Mouse (Mus musculus) lung, postnatal 10 days (tissue): ENCODE data around the gene Hist1h4f.
"Not testable (repeated sequence)": the region's sequence is repeated elsewhere in the genome, so short reads cannot be mapped to it uniquely, and the experiment has no call there.

ENCODE experiments used
- DNase-seq: peaks from one replicate; pipeline ENCODE4 v3.0.0; 2021

The Hist1h4f gene

GRCm38 (mm10) chr13:23554393-23554792 is 2.9 kb upstream of the Hist1h4f start:
- no peak for DNase-seq

- no peak for DNase-seq
Measured at GRCm38 (mm10) chr13:23552962-23553361, 1.5 kb upstream of the Hist1h4f start, which contains the start of gene Hist1h1d. TSS of gene Hist1h1d (plus strand) at chr13:23553262.

DNA sequence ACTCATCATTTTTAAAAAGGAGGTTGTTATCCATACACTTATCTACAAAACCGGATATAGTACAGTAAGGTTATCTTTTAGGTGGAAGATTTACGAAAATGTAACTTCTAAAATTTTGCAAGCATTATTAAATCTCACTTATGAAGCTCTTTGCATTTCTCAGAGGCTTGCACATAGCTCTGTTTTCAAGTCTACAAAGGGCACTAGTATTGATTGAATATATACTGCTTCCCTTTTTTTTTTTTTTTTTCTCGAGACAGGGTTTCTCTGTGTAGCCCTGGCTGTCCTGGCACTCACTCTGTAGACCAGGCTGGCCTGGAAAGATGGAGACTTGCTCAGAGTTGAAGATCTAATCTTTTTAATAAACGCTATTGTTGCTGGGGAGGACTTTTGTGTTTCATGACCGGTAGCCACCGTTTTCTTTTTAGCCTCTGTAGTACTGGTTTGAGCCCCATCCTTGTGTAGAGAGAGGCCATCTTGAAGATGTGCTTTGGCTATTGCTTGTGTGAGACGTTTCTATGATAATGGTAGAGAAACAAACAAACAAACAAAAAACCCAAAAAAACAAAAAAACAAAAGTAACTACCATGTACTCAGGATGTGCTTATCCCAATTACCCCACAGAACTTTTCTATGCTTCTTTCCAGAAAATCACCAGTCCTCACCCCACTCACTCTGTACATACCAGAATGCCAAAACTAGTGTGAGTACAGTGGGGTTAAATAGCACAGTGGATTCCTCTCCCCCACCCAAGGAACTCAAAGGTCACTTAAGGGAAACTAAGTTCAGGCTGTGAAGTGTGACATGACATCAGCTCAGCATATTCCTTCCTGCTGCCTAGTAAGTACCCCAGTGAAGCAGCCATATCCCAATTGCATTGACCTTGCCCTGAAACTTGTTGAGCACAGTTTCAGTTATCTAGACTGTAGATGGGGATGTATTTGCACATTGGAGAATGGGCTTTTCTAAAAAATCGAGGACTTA is 775 bp upstream of the Hist1h4f start:
- no peak for DNase-seq

DNA sequence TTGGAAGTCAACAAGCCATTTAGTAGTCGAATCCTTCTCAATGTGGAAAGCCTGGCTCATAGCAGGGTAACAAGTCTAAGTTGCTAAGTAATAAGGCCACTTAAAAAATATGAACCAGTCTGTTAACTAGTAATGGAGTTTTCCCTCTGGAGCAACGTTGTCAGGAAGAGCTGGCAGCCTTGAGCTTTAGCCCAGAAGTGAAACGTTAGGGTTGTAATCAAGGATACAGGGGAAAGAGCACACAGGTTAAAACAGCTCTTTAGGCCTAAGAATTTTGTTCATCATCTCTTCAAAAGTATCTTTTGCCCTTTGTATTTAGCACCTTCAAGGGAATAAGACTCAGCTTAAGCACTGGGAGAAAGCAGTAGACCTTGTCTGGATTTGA is 695 bp downstream of the Hist1h4f start:
- no peak for DNase-seq

- no peak for DNase-seq
Measured at GRCm38 (mm10) chr13:23546694-23547093, 4.8 kb downstream of the Hist1h4f start.

GRCm38 (mm10) chr13:23544787-23545120 is 6.7 kb downstream of the Hist1h4f start:
- not testable (repeated sequence) for DNase-seq

DNA sequence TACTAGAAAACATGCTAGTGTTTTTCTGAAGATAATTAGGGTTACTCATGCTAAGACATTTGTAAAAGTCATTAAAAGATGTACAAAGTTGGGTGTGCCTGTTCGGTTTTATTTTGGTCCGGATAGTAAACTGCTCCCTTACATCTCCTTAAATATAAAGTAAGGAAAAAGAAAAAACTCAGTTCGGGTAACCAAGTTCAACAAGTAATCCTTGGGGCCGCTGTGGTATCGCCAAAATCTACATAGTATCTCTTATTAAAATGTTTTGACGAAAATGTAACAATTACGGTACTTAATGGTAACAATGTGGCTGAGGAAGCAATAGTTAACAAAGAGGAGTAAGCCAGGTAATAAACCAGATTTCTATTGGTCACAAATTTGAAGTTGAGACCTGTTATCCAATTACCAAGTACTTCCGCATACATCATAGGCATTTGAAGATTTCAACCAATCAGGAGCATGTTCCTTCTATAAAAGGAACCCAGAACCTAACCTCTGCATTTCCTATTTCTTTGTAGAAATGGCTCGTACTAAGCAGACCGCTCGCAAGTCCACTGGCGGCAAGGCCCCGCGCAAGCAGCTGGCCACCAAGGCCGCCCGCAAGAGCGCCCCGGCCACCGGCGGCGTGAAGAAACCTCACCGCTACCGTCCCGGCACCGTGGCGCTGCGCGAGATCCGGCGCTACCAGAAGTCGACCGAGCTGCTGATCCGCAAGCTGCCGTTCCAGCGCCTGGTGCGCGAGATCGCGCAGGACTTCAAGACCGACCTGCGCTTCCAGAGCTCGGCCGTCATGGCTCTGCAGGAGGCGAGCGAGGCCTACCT is 7.3 kb downstream of the Hist1h4f start, which contains the start of gene Hist1h3f:
TSS of gene Hist1h3f (plus strand) at position 88 of the 822 bp plus-strand sequence.
- peak; percentile 84 for DNase-seq

DNA sequence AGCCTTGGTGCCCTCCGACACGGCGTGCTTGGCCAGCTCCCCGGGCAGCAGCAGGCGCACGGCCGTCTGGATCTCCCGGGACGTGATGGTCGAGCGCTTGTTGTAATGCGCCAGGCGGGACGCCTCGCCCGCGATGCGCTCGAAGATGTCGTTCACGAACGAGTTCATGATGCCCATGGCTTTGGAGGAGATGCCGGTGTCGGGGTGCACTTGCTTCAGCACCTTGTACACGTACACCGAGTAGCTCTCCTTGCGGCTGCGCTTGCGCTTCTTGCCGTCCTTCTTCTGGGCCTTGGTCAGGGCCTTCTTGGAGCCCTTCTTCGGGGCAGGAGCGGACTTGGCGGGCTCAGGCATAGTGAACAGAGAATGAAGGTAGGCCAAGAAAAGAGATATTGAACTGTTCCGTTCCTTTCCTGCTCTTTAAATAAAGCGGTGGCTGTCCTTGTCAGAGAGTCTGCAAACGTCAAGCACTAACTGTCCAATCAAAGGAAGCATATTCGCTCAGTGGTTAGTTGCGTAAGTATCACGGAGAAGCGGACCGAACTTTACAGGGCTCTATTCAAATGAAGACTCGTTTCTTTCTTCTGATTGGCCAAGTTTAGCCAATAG is 8.3 kb downstream of the Hist1h4f start, which contains the start of gene Hist1h2bh:
TSS of gene Hist1h2bh (minus strand) at position 394 of the 609 bp plus-strand sequence.
- peak; percentile 81 for DNase-seq

- not testable (repeated sequence) for DNase-seq
Measured at GRCm38 (mm10) chr13:23542225-23542980, 9.0 kb downstream of the Hist1h4f start.

- DNase-seq: no peak
Measured at GRCm38 (mm10) chr13:23541497-23541896, 10.0 kb downstream of the Hist1h4f start.

DNA sequence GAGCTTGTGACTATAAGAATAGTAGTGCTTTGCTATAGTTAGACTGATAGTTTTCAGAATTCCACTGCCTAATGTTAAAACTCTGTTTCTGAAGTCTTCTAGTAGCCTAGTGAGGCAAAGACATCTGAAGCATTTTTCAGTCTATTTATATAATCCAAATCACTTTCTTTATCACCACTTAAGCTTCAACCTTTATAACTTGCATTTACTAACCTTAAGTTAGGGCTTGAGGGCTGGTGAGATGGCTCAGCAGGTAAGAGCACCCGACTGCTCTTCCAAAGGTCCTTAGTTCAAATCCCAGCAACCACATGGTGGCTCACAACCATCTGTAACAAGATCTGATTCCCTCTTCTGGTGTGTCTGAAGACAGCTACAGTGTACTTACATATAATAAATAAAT is 11.6 kb downstream of the Hist1h4f start:
- not testable (repeated sequence) for DNase-seq

DNA sequence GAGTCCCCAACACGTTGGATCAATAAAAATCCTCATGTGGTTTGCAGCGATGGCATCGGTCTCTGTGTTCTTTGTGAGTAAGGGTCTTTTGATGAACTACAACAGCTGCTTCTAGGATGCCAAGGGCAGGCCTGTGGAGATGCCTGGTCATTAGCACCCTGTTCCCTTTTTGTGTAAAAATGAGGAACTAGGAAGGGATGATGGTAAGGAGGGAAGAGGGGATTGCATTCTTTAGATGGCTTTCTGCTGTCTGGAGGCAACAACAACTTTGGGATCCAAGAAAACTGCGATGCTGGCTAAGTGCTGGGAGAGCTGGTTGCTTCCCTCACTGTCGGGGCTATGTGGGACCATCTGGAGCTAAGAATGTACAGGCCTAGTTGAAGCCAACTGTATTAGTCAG is 13.2 kb downstream of the Hist1h4f start:
- no peak for DNase-seq

- no peak for DNase-seq
Measured at GRCm38 (mm10) chr13:23537006-23537710, 14.3 kb downstream of the Hist1h4f start.

GRCm38 (mm10) chr13:23536076-23536822 is 15.2 kb downstream of the Hist1h4f start:
- no peak for DNase-seq

DNA sequence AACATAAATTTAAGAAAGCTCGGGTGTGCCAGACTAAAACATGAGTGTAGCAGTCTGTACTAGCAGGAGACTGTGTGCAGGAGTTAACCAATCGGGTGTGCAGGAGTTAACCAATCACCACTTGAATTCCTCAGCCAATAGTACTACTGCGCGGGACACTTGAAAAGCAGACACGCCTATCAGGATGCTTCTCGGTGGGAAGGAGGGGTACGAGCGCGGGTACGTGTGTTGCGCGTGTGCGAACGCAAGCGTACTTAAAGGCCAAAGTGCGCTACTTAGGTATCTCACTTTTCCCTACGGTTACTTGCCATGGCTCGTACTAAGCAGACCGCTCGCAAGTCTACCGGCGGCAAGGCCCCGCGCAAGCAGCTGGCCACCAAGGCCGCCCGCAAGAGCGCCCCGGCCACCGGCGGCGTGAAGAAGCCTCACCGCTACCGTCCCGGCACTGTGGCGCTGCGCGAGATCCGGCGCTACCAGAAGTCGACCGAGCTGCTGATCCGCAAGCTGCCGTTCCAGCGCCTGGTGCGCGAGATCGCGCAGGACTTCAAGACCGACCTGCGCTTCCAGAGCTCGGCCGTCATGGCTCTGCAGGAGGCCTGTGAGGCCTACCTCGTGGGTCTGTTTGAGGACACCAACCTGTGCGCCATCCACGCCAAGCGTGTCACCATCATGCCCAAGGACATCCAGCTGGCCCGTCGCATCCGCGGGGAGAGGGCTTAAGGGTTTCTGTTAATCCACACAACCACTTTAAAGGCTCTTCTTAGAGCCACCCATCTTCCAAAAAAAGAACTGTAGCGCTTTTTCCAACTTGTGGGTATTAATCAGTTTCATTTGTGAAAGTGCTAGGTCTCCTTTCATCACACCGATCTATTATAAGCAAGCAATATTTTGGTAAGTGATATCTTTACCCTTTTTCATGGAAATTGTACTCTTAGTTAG is 16.0 kb downstream of the Hist1h4f start, which contains the start of gene Hist1h3g:
TSS of gene Hist1h3g (plus strand) at position 286 of the 939 bp plus-strand sequence.
- DNase-seq: peak; percentile 93

DNA sequence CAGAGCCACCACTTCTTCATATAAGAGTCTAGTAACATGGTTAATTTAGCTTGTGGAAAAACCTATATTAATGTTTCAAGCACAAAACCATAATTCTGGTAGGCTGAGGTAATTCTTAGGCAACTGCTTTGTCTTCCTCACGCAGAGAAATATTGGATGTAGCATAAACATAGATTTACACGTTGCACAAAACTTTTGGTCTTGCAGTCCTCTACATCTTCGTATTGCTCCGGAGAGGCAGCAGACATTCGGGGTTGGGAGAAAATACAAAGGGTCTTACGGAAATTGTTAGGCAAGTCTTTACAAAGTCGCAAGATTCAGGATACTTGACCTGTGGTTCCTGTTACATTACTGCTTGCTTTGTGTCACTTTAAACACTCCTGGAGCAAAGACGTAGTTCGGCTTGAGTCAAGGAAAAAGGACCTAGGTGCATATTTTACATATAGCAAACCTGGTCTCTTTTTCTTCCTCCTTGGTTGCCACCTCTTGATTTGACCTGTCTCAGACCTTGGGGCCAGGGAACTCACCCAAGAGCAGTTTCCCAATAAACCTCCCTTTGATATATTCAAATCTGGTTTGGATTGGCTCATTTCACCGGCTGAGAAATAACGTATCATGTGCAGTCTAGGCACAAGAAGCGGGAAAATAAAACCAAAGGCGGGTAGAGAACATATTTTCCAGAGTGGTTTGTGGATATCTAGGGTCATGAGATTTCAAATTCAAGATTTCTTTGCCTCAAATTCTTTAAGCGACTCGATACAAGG is 16.9 kb downstream of the Hist1h4f start:
- no peak for DNase-seq

GRCm38 (mm10) chr13:23533560-23534367 is 17.7 kb downstream of the Hist1h4f start, which contains the start of gene Hist1h2af:
TSS of gene Hist1h2af (plus strand) at chr13:23533906.
- peak; percentile 80 for DNase-seq
